In the genomic region with DNA sequence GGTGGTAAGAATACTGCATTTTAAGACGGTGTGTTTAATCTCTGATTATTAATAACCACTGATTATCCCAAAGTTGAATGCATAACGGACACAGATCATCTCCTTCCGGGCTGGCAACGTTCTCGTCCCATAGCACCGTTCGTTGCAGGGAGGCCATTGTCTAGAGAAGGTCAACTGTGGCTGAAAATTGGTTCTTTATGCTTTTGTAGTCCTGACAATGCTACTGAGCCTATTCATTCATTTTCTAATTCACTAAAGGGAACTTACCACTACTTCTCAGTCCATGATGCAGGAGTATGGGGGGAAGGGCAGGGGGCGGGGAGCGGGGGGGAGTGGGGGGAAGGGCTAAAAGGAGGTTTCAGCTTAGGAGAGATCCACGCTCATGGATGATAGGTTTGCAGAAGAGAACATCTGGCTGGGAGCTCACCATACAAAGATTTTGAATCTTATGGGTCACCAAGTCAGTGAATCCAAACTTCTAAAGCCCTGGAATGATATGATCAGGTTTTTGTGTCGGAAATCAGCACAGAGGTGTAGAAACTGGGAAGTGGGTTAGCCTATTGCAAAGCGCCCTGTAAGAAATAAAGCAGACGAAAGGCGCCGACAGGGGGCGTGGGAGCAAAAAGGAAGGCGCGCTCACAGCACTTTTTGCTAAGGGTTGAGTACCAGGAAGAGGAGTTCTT, we compare ENCODE assay signal across 1 mouse cellular context.
A peak's percentile ranks its signal among the peaks of the same experiment; 100 is the strongest.
TF ChIP-seq lines count a peak whose summit lies in the region.

No protein-coding gene starts in this region.

TF ChIP-seq in CH12.LX, 34 proteins besides CTCF, POLR2A, EP300 and RAD21:
- no peak for TF ChIP-seq USF1 (IDR thresholded peaks at IDR 0.05; ENCODE audit: low read depth, low read length)
- TF ChIP-seq MAZ (IDR thresholded peaks at IDR 0.05; ENCODE audit: low read depth, low read length), result peak; percentile 38; the same call in 1 of the 2 replicates
- TF ChIP-seq SIN3A (IDR thresholded peaks at IDR 0.05; ENCODE audit: low read length), result peak; percentile 96
- peak; percentile 69; the same call in 1 of the 2 replicates for TF ChIP-seq TCF12 (IDR thresholded peaks at IDR 0.05; ENCODE audit: low read depth, low read length)
- 0 out of 2 replicates have a peak, but pooled peaks have one; percentile 18 for TF ChIP-seq UBTF (IDR thresholded peaks at IDR 0.05; ENCODE audit: low read depth, low read length)
- no peak for TF ChIP-seq PAX5 (IDR thresholded peaks at IDR 0.05; ENCODE audit: low read length)
- TF ChIP-seq POLR2AphosphoS2 (IDR thresholded peaks at IDR 0.05; ENCODE audit: low read depth, low read length), result 0 out of 2 replicates have a peak, but pooled peaks have one; percentile 66
- TF ChIP-seq JUN (IDR thresholded peaks at IDR 0.05; ENCODE audit: insufficient read depth, low read depth, low read length), result no peak
- TF ChIP-seq USF2 (conservative IDR thresholded peaks at IDR 0.05; ENCODE audit: low read depth, low read length), result no peak
- peak; percentile 58; the same call in 1 of the 2 replicates for TF ChIP-seq IRF4 (IDR thresholded peaks at IDR 0.05; ENCODE audit: low read depth, low read length)
- no peak; the same call in 1 of the 2 replicates for TF ChIP-seq ETS1 (conservative IDR thresholded peaks at IDR 0.05; ENCODE audit: low read depth, low read length)
- peak; percentile 17; the same call in 1 of the 2 replicates for TF ChIP-seq BHLHE40 (IDR thresholded peaks at IDR 0.05; ENCODE audit: low read depth, low read length)
- TF ChIP-seq RCOR1 (conservative IDR thresholded peaks at IDR 0.05; ENCODE audit: low read depth, low read length), result peak; percentile 10
- peak; percentile 72 for TF ChIP-seq NELFE (IDR thresholded peaks at IDR 0.05; ENCODE audit: low read depth, low read length)
- peak; percentile 31; the same call in 1 of the 2 replicates for TF ChIP-seq JUND (conservative IDR thresholded peaks at IDR 0.05; ENCODE audit: low read depth, low read length)
- peak; percentile 53 for TF ChIP-seq SMC3 (IDR thresholded peaks at IDR 0.05; ENCODE audit: low read depth, low read length)
- peak; percentile 60 for TF ChIP-seq ZMIZ1 (IDR thresholded peaks at IDR 0.05; ENCODE audit: low read depth, low read length)
- TF ChIP-seq MXI1 (IDR thresholded peaks at IDR 0.05; ENCODE audit: low read depth, low read length), result peak; percentile 58; the same call in 1 of the 2 replicates
- TF ChIP-seq MAFK (IDR thresholded peaks at IDR 0.05; ENCODE audit: insufficient replicate concordance, low read length), result 0 out of 2 replicates have a peak, but pooled peaks have one; percentile 1
- peak; percentile 94 for TF ChIP-seq CHD2 (IDR thresholded peaks at IDR 0.05; ENCODE audit: low read length)
- peak; percentile 87 for TF ChIP-seq MYC (IDR thresholded peaks at IDR 0.05; ENCODE audit: low read depth, low read length)
- no peak for TF ChIP-seq ZC3H11A (IDR thresholded peaks at IDR 0.05; ENCODE audit: low read depth, low read length)
- TF ChIP-seq CHD1 (IDR thresholded peaks at IDR 0.05; ENCODE audit: low read depth, low read length), result peak; percentile 94; the same call in 1 of the 2 replicates
- TF ChIP-seq NRF1 (IDR thresholded peaks at IDR 0.05; ENCODE audit: low read depth, low read length), result no peak; the same call in 1 of the 2 replicates
- no peak for TF ChIP-seq MAX (IDR thresholded peaks at IDR 0.05; ENCODE audit: low read length)
- TF ChIP-seq ELF1 (IDR thresholded peaks at IDR 0.05; ENCODE audit: low read depth, low read length), result peak; percentile 87
- TF ChIP-seq ZKSCAN1 (IDR thresholded peaks at IDR 0.05; ENCODE audit: borderline replicate concordance, low read depth, low read length), result no peak
- 0 out of 2 replicates have a peak, but pooled peaks have one; percentile 49 for TF ChIP-seq E2F4 (IDR thresholded peaks at IDR 0.05; ENCODE audit: insufficient replicate concordance, low read depth, low read length)
- TF ChIP-seq GABPA (IDR thresholded peaks at IDR 0.05; ENCODE audit: insufficient replicate concordance, low read depth, low read length), result no peak
- peak; percentile 59; the same call in 1 of the 2 replicates for TF ChIP-seq MEF2A (IDR thresholded peaks at IDR 0.05; ENCODE audit: borderline replicate concordance, low read depth, low read length)
- TF ChIP-seq ZNF384 (IDR thresholded peaks at IDR 0.05; ENCODE audit: low read depth, low read length), result peak; percentile 29
- peak; percentile 76; the same call in 1 of the 2 replicates for TF ChIP-seq TBP (conservative IDR thresholded peaks at IDR 0.05; ENCODE audit: low read depth, low read length)
- TF ChIP-seq HCFC1 (IDR thresholded peaks at IDR 0.05; ENCODE audit: low read depth, low read length), result peak; percentile 51; the same call in 1 of the 2 replicates
- TF ChIP-seq KAT2A (IDR thresholded peaks at IDR 0.05; ENCODE audit: insufficient replicate concordance, low read length), result 0 out of 2 replicates have a peak, but pooled peaks have one; percentile 21
